Mouse (Mus musculus) olfactory bulb, adult 2 months (tissue): ENCODE measurements around the gene Smoc2.

Source experiments
- CTCF ChIP-seq: fragments of 200-500 bp; IDR thresholded peaks from 2 replicates; pipeline ENCODE4 v1.5.1; 2012; ENCODE audit warnings: low read depth, mild to moderate bottlenecking, low read length, moderate library complexity; ENCODE audit not compliant: insufficient read depth
- POLR2A ChIP-seq: fragments of 200-500 bp; IDR thresholded peaks from 2 replicates; pipeline ENCODE4 v1.6.1; 2012; ENCODE audit warnings: mild to moderate bottlenecking, low read depth, low read length, moderate library complexity; ENCODE audit not compliant: insufficient read depth

DNA sequence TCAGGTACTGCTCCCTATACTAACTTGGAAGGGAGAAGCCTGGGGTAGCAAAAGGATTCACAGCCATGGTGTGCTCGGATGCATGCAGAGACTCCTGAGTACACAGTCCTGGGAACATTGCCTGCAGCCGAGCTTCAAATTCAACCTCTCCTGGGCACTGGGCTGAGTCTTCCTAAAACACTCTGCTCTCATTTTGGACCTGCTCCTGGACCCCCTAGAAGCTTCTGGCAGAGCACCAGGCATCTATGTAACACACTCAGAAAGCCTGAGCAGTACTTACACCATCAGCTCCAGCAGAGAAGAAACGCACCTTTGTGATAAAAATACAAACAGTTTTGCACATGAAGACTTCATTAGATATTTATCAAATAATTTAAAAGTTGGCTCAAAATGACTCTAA, 18.3 kb upstream of the Smoc2 start:
- no peak for TF ChIP-seq CTCF
- no peak for TF ChIP-seq POLR2A
